Mouse (Mus musculus): Measurements from ENCODE around the gene Fam131c.

Gene Fam131c

DNA sequence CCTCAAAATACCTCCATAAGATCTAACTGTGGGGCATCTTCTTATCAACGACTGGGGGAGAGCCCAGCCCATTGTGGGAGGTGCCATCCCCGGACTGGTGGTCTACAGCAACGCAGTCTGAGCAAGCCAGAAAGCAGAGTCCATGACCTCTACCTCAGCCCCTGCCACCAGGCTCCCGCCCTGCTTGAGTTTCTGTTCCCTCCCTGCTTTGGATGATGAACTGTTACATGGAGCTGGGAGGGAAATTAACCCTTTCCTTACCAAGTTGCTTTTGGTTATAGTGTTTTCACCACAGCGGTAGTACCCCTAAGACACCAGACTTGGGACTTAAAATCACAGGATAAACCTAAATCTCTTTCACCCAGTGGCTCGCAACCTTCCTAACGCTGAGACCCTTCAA lies 16.0 kb upstream of the Fam131c start:
- in situ Hi-C loops (cut with MboI; ENCODE audit: low pct_unique_long_range_greater_than_20kb in 1 of 2, low sequenced_read_pairs in 2 of 2, unreplicated experiment in 1 of 2): no loop called here

DNA sequence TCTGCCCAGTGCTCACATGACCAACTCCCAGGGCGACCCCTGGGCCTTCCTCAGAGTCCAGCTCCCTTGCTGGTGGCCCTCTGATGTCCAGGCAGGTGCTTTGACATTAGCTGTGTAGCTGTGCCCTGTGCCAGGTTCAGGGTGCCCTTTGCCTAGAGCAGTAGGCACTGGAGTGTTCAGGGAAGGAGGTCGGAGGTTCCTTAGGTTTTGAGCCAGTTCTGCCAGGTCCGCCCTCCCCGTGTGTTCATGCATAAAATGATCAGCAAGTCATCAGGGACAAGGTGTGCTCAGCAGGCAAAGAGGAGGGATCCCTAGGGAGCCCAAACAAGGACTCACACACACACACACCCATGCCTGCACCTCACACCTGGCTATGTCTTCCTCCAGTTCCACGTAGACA lies 15.0 kb upstream of the Fam131c start:
- in situ Hi-C loops (cut with MboI; ENCODE audit: low pct_unique_long_range_greater_than_20kb in 1 of 2, low sequenced_read_pairs in 2 of 2, unreplicated experiment in 1 of 2): no loop called here

DNA sequence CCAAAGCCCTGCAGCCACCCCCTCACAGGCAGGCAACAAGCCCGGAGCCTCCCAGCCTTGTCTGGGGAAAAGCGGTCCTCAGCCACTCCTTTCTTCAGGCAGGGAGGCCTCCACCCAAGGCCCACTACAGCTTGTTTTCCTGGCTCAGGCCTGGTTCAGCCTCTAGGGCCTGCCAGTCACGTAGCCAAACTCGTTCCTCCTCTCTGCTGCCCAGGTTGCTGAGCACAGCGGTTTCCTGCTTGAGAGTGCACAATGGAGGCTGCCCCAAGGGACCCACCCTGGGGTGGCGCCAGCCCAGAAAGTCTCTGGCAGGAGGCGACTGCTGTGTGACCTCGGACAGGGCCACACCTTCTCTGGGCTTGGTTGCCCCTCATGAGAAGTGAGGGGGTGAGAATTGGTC lies 14.2 kb upstream of the Fam131c start:
- in situ Hi-C loops (cut with MboI; ENCODE audit: low pct_unique_long_range_greater_than_20kb in 1 of 2, low sequenced_read_pairs in 2 of 2, unreplicated experiment in 1 of 2): no loop called here

DNA sequence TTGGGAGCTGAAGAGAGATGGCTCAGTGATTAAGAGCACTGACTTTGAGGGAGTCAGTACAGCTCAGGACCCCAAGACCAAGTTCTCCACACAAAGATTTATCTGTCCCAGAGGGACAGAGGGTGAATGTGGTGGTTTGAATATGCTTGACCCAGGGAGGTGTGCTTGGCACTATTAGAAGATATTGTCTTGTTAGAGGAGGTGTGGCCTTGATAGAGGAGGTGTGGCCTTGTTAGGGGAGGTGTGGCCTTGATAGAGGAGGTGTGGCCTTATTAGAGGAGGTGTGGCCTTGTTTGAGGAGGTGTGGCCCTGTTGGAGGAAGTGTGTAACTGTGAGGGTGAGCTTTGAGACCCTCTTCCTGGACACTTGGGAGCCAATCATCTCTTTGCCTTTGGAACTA lies 10.2 kb upstream of the Fam131c start:
- in situ Hi-C loops (cut with MboI; ENCODE audit: low pct_unique_long_range_greater_than_20kb in 1 of 2, low sequenced_read_pairs in 2 of 2, unreplicated experiment in 1 of 2): no loop called here

DNA sequence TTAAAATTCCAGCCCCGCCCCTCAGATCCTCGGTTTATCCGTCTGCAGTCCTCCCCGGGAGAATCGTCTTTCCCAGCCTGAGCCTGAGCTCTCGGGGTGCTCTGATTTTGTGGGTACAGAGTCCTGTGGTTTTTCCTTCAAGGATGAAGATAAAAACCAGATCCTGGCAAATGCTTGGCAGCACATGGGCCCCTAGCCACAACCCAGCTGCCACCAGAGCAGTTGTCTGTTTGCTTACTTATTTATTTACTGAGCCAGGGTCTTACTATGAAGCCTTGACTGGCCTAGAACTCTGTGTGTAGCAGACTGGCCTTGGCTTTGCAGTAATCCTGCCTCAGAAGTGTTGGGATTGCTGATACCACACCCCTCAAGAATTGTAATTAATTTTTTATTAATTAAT lies 8.8 kb upstream of the Fam131c start:
- in situ Hi-C loops (cut with MboI; ENCODE audit: low pct_unique_long_range_greater_than_20kb in 1 of 2, low sequenced_read_pairs in 2 of 2, unreplicated experiment in 1 of 2): no loop called here

DNA sequence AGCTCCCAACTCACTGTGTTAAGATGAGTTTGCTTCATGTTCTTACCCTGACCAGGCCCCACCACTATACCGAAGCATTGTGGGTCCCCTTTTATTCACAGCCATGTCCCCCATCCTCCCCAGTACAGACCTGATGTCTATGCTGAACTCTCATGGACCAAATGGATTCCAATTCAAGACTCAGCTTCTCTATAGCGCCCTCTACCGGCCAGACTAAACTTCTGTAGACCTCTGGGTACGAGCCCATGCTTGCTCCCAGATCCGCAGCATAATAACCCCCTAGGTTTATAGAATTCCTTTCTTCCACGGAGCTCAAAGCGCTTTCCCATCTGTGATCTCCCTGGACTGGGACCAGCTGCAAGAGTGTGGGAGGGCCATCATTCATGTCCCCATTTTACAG lies 7.2 kb upstream of the Fam131c start:
- in situ Hi-C loops (cut with MboI; ENCODE audit: low pct_unique_long_range_greater_than_20kb in 1 of 2, low sequenced_read_pairs in 2 of 2, unreplicated experiment in 1 of 2): loop anchor here (5.0 kb wide), 3 partner anchors 39 to 104 kb away; no protein-coding TSS in a partner anchor

DNA sequence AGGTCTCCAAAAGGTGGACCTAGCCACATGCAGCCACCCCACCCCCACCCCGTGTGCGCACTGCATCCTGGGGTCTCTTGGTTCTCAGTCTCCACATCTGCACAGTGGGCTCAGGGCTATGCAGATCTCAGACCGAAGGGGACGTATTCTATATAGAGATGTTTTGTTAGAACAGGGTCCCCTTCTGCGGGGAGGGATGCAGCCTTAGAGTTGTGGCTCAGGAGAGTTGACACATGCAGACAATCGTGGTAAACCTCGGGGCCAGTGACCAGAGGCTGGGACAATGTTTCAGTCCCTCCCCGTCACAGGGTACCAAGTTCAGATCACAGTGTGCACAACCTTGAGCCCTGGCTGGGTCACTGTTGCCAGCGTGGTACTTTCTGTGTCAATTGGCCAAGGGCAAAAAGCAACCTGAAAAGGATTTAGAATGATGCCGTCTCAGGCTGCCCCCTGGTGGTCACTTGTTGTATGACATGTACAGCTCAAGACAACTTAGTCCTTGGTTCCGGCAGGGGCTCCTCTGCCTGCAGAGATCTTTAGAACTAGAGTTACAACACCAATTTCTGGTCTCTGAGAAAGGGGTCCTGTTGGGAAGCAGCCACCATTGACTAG lies 5.0 kb upstream of the Fam131c start:
- in situ Hi-C loops (cut with MboI; ENCODE audit: low pct_unique_long_range_greater_than_20kb in 1 of 2, low sequenced_read_pairs in 2 of 2, unreplicated experiment in 1 of 2): loop anchor here (5.0 kb wide), 3 partner anchors 41 to 106 kb away; no protein-coding TSS in a partner anchor

DNA sequence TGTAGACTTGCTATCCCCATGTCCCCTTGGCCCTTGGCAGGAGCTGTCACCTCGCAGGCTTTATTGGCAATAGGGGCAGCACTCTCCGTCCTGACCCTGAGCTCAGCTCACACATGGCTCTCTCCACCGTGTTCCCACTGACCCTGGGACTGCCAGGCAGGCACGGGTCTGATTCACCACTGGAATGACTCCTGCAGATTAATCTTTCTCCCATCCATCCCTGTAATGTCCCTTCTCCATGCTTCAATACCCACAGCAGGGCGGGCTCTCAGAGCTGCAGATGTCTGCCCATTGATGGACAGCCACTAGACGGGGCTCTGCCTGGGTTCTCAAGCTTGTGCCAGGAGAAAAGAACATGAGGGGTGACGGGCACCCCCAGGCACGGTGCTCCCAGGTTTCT lies 2.9 kb upstream of the Fam131c start:
- in situ Hi-C loops (cut with MboI; ENCODE audit: low pct_unique_long_range_greater_than_20kb in 1 of 2, low sequenced_read_pairs in 2 of 2, unreplicated experiment in 1 of 2): no loop called here

DNA sequence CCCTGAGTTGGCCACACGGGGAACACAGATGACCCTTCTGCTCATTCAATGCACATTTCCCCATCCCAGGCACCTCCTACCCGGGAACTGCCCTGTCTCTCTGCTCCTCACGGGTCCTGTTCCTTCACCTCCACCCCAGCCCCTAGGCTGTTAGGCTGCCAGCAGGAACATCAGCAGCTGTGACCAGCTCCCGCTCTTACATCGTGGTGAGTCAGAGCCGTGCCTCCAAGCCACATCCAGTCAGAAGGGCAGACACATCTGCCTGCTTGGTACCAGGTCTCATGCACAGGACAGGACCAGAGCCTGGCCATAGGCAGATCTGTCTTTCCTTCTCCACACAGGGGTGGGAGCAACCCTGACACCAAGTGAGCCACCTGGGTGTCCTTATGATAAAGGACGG lies 2.1 kb upstream of the Fam131c start:
- in situ Hi-C loops (cut with MboI; ENCODE audit: low pct_unique_long_range_greater_than_20kb in 1 of 2, low sequenced_read_pairs in 2 of 2, unreplicated experiment in 1 of 2): no loop called here

DNA sequence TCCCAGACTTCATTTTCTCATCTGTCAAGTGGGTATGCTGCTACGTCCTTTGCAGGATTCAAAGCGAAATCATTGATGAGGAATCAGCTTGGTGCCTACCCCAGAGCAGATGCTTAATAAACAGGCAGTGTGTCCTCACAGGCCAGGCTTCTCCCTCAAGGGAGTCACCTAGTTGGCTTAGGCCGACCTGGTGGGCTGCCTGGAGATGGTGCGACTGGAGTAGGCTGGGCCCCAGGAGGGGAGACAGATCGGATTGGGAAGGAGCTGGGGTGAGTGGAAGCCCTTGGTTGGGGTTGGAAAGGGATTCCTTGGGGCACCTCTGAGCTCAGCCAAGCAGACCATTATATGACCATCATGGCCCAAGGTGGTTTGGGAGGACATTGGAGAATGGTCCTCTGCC lies 4.4 kb downstream of the Fam131c start:
- in situ Hi-C loops (cut with MboI; ENCODE audit: low pct_unique_long_range_greater_than_20kb in 1 of 2, low sequenced_read_pairs in 2 of 2, unreplicated experiment in 1 of 2): no loop called here

DNA sequence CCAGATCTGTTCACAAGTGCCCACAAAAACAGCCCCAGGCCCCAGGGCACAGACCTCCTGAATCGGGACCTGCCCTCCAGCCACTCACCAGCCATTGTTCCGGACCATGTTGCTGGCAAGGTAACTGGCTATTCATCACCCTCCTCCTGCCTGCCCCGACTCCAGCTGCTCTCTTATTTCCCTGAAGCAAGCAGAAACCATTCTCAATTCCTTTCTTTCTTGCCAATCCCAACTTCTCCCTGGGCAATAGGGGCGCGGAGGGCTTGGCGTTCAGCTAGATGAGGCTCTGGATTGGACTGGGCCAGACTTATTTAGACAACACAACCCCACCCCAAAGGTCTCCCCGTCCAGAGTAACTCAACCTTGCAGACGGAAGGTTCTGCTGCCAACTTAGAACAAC lies 11.7 kb downstream of the Fam131c start:
- in situ Hi-C loops (cut with MboI; ENCODE audit: low pct_unique_long_range_greater_than_20kb in 1 of 2, low sequenced_read_pairs in 2 of 2, unreplicated experiment in 1 of 2): no loop called here

DNA sequence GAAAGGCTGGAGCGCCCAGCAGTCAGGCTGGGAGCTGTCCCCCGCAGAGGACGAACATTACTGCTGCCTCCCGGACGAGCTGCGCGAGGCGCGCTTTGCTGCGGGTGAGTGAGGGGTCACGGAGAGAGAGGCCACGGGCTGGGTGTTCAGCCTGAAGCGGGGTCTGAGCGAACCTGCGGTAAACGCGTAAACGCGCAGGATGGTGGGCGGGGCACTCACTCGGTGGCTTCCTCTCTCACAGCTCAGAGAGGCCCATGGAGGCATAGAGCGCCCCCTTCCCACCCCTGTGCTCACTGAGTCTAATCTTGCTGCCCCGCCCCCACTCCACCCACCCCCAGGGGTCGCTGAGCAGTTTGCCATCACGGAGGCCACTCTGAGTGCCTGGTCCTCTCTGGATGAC lies 14.4 kb downstream of the Fam131c start:
- in situ Hi-C loops (cut with MboI; ENCODE audit: low pct_unique_long_range_greater_than_20kb in 1 of 2, low sequenced_read_pairs in 2 of 2, unreplicated experiment in 1 of 2): no loop called here

DNA sequence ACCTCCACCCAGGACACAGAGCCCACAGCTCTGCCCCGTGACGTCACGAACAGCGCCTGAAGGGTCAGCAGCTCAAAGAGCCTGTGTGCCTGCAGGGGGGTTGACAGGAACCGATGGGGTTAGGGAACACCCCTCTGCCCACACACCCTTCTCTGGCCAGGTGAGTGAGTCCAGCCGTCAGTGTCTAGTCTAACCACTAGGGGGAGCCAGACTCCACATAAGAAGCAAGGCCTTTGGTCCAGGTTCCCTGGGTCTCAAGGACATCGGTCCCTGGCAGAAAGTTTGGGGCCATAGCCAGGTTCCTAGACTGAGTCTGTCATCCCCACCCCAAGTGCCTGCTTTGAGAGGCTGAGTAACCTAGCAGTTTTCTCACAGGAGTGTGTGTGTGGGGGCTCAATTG lies 17.3 kb downstream of the Fam131c start:
- in situ Hi-C loops (cut with MboI; ENCODE audit: low pct_unique_long_range_greater_than_20kb in 1 of 2, low sequenced_read_pairs in 2 of 2, unreplicated experiment in 1 of 2): no loop called here

DNA sequence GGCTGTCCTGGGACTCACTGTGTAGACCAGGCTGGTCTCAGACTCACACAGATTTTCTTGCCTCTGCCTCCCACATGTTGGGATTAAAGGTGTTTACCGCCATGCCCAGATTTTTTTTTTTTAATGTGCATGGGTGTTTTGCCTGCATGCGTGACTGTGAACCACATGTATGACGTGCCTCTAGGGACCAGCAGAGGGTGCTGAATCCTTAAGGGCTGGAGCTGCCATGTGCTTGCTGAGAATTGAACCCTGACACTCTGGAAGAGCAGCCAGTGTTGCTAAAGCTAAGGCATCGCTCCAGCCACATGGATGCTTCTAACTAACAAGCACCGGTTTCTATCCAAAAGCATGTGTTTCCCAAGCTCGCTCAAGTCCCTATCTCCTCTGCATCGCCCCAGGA lies 18.1 kb downstream of the Fam131c start:
- in situ Hi-C loops (cut with MboI; ENCODE audit: low pct_unique_long_range_greater_than_20kb in 1 of 2, low sequenced_read_pairs in 2 of 2, unreplicated experiment in 1 of 2): no loop called here

DNA sequence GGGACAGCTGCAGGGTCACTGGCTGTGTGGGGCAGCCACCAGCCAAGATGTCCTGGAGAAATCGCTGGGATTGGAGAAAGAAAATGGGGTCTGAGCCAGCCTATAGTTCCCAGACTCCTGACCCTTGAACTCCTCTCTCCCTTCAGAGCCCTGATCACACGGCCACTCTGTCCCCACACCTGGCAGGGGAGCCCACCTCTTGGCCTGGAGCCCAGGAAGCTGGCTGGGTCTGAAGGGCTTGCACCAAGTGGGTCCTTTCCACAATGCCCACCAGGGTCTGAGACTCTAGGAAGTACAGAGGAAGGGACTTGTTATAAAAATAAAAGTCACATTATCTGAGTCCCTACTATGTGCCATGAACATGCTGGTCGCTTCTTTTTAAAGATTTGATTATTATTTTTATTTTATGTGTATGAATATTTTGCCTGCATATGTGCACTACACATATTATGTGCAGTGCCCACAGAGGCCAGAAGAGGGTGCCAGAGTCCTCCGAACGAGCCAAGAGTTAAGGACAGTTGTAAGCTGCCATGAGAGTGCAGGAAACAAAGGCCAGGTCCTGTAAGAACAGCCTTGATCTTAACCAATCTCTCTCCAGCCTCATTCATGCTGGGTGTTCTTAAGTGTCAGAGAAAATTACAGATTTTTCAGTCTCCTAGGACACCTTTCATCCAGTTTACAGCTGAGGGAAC lies 19.2 kb downstream of the Fam131c start:
- in situ Hi-C loops (cut with MboI; ENCODE audit: low pct_unique_long_range_greater_than_20kb in 1 of 2, low sequenced_read_pairs in 2 of 2, unreplicated experiment in 1 of 2): no loop called here

DNA sequence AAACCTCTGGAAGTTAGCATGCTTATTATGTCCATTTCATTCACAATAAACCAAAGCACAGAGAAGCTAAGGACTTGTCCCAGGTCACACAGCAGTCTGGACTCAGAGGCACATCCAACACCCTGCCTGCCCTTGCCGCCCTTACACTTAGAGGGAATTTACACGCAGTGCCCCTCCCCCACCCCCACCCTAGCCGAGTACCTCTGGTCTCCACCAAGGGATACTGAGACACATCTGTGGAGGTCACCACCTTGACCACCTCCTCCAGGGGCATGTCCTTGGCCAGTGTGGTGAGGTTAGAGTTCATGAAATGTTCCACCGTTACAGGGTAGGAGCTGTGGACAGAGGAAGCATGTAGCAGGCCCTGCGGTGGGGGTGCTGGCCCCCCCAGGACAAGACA lies 19.9 kb downstream of the Fam131c start:
- in situ Hi-C loops (cut with MboI; ENCODE audit: low pct_unique_long_range_greater_than_20kb in 1 of 2, low sequenced_read_pairs in 2 of 2, unreplicated experiment in 1 of 2): no loop called here

DNA sequence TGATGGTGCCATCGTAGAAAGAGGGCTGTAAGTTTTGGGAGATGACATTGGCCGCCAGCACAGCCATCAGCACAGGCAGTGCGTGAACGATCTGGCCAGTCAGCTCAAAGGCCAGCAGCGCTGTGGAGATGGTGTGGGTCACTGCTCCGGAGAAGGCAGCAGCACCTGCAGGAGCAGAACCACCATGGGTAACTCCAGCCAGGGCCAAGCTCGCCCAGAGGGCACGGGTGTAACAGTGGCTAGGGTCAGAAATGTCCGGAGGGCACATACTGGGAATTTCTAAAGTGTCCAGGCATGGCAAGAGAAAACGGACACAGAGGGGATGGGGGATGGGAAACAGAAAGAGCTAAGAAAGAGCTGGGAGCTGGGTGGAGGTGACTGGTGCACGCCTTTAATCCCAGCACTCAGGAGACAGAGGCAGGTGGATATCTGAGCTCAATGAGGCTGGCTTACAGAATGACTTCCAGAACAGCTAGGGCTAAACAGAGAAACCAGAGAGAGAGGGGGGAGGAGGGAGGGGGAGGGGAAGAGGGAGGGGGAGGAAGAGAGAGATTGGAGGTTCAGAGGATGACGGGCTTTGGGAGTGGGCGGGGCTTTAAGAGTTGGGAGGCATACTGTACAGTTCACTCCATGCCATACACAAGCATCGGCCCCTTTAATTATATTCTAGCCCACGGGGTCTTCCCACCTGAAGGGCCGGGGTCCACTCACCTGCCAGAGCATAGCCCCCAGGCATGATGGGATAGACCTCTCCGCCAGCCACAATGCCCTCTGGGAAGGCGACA lies 21.5 kb downstream of the Fam131c start:
- in situ Hi-C loops (cut with MboI; ENCODE audit: low pct_unique_long_range_greater_than_20kb in 1 of 2, low sequenced_read_pairs in 2 of 2, unreplicated experiment in 1 of 2): loop anchor here in 1 of 2 experiments (5.0 kb wide), 1 partner anchor 93 kb away; no protein-coding TSS in a partner anchor

DNA sequence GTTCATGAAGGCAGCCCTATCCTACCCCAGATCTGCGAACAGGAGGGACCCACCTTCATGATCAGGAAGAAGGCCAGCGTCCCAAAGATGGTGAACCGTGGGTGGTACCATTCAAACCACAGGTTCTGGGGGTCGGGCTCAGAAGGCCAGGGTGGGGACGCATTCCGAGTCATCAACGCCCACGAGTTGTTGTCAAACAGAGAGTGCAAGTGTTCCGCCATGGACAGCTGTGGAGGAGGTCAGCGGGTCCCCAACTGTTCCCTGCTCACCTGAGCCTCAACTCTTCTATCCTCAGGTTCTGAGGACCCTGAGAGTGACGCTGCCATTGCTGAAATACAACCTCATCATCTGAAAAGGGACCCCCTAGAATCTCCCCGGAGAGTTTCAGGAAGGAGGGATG lies 23.3 kb downstream of the Fam131c start:
- in situ Hi-C loops (cut with MboI; ENCODE audit: low pct_unique_long_range_greater_than_20kb in 1 of 2, low sequenced_read_pairs in 2 of 2, unreplicated experiment in 1 of 2): loop anchor here in 1 of 2 experiments (5.0 kb wide), 1 partner anchor 91 kb away; no protein-coding TSS in a partner anchor

DNA sequence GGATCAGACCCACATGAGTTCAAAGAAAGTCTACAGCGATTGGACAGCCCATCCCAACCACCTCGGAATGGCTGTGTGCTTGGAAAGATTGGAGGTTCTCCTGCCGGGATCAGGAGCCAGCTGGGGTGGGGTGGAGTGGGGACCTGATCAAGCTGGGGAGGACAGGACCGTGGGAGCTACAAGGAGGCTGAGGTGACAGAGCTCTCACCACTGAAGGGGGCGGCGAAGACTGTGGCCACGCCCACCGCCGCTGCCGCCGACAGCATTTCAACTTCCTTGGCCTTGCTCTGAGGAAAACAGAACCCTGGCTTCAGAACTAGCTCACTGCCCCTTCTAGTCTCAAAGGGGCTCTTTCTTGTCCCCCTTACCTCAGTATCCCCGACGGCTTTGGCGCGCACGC lies 26.7 kb downstream of the Fam131c start:
- in situ Hi-C loops (cut with MboI; ENCODE audit: low pct_unique_long_range_greater_than_20kb in 1 of 2, low sequenced_read_pairs in 2 of 2, unreplicated experiment in 1 of 2): loop anchor here in 1 of 2 experiments (5.0 kb wide), 1 partner anchor 88 kb away; no protein-coding TSS in a partner anchor
